Comparison of ENCODE assay signal across 1 mouse cellular context in genomic region chr6:125604463-125605191, GRCm38 (mm10).
A peak's percentile ranks its signal among the peaks of the same experiment; 100 is the strongest.
TF ChIP-seq lines count a peak whose summit lies in the region.

No protein-coding gene starts in this region.

TF ChIP-seq in MEL, 35 proteins besides CTCF, POLR2A, EP300 and RAD21 (continued from another document):
- TF ChIP-seq POLR2AphosphoS5 (IDR thresholded peaks at IDR 0.05; ENCODE audit: borderline replicate concordance, low read depth, low read length) (no peak), SMC3 (IDR thresholded peaks at IDR 0.05; ENCODE audit: low read depth, low read length) (peak; percentile 83)
